Mouse (Mus musculus): ENCODE measurements around the gene Map2k6. TPM values are rescaled to one million over a fixed set of nuclear protein-coding genes. Genes with fewer than 3 reads are reported as not detected.
A peak's percentile ranks its signal among the peaks of the same experiment; 100 is the strongest.

Gene Map2k6
- polyA plus RNA-seq, 1 experiment from 2014 or later, result 4.7 TPM

- H3K27me3 ChIP-seq (replicated peaks; ENCODE audit: insufficient read depth, low read length), result no peaks in the 10 kb centered on the region
- H3K4me3 ChIP-seq (ENCODE audit: low read depth, low read length), result peak overlapping the region; percentile 32
- no peaks in the 10 kb centered on the region for H3K9me3 ChIP-seq (ENCODE audit: low read length)
- WGBS, result 16% methylated on average over 15 of the region's 15 CpGs
- TF ChIP-seq EP300 (IDR thresholded peaks at IDR 0.05), result no peak
- no peak for TF ChIP-seq CTCF (IDR thresholded peaks at IDR 0.05)
- H3K9ac ChIP-seq (replicated peaks; ENCODE audit: low read depth), result no peak overlapping the region
- DNase-seq (ENCODE audit: low spot score) (no peak), ATAC-seq (peak; percentile 37)
- H3K36me3 ChIP-seq (ENCODE audit: insufficient read depth, low read length), result no peaks in the 10 kb centered on the region
- H3K4me1 ChIP-seq (ENCODE audit: insufficient read depth, low read depth, low read length), result no peaks in the 10 kb centered on the region; the same call in 1 of the 2 replicates
- H3K27ac ChIP-seq (ENCODE audit: low read length), result no peak overlapping the region
- peak overlapping the region; percentile 66 for H3K4me2 ChIP-seq (replicated peaks; ENCODE audit: low read depth, low read length)
Measured at GRCm38 (mm10) chr11:110380310-110380668, 18.6 kb upstream of the Map2k6 start.

GRCm38 (mm10) chr11:110385487-110385886, 13.4 kb upstream of the Map2k6 start:
- 79% methylated on average over 2 of the region's 2 CpGs for WGBS
- Histone ChIP-seq H3K4me3 (ENCODE audit: low read depth, low read length) (no peak overlapping the region), H3K4me2 (replicated peaks; ENCODE audit: low read depth, low read length) (no peak overlapping the region), H3K9me3 (ENCODE audit: low read length) (no peaks in the 10 kb centered on the region), H3K36me3 (ENCODE audit: insufficient read depth, low read length) (no peaks in the 10 kb centered on the region), H3K27ac (ENCODE audit: low read length) (no peak overlapping the region), H3K4me1 (ENCODE audit: insufficient read depth, low read depth, low read length) (no peaks in the 10 kb centered on the region; the same call in 1 of the 2 replicates), H3K27me3 (replicated peaks; ENCODE audit: insufficient read depth, low read length) (no peaks in the 10 kb centered on the region), H3K9ac (replicated peaks; ENCODE audit: low read depth) (no peak overlapping the region)
- TF ChIP-seq CTCF (IDR thresholded peaks at IDR 0.05), result no peak
- ATAC-seq, result no peak
- DNase-seq (ENCODE audit: low spot score), result no peak

GRCm38 (mm10) chr11:110392763-110393162, 6.2 kb upstream of the Map2k6 start:
- DNase-seq (ENCODE audit: low spot score), result no peak
- Histone ChIP-seq H3K4me2 (replicated peaks; ENCODE audit: low read depth, low read length) (no peak overlapping the region), H3K9ac (replicated peaks; ENCODE audit: low read depth) (no peak overlapping the region), H3K9me3 (ENCODE audit: low read length) (no peaks in the 10 kb centered on the region), H3K4me1 (ENCODE audit: insufficient read depth, low read depth, low read length) (no peaks in the 10 kb centered on the region), H3K36me3 (ENCODE audit: insufficient read depth, low read length) (no peaks in the 10 kb centered on the region), H3K27ac (ENCODE audit: low read length) (no peak overlapping the region), H3K4me3 (ENCODE audit: low read depth, low read length) (no peak overlapping the region), H3K27me3 (replicated peaks; ENCODE audit: insufficient read depth, low read length) (no peaks in the 10 kb centered on the region)
- TF ChIP-seq EP300 (IDR thresholded peaks at IDR 0.05) (no peak), CTCF (IDR thresholded peaks at IDR 0.05) (no peak)
- 60% methylated on average over 3 of the region's 3 CpGs for WGBS
- ATAC-seq, result no peak

- no peak for TF ChIP-seq CTCF (IDR thresholded peaks at IDR 0.05)
- no peak for TF ChIP-seq EP300 (IDR thresholded peaks at IDR 0.05)
- no peaks in the 10 kb centered on the region for H3K27me3 ChIP-seq (replicated peaks; ENCODE audit: insufficient read depth, low read length)
- WGBS, result 70% methylated on average over 5 of the region's 5 CpGs
- no peak for DNase-seq (ENCODE audit: low spot score)
- H3K4me1 ChIP-seq (ENCODE audit: insufficient read depth, low read depth, low read length), result peaks cover 3% of the 10 kb centered on the region; the same call in 1 of the 2 replicates
- H3K4me3 ChIP-seq (ENCODE audit: low read depth, low read length), result no peak overlapping the region
- no peaks in the 10 kb centered on the region for H3K9me3 ChIP-seq (ENCODE audit: low read length)
- H3K36me3 ChIP-seq (ENCODE audit: insufficient read depth, low read length), result no peaks in the 10 kb centered on the region
- ATAC-seq, result no peak
- no peak overlapping the region for H3K4me2 ChIP-seq (replicated peaks; ENCODE audit: low read depth, low read length)
- H3K9ac ChIP-seq (replicated peaks; ENCODE audit: low read depth), result no peak overlapping the region
- no peak overlapping the region for H3K27ac ChIP-seq (ENCODE audit: low read length)
Measured at GRCm38 (mm10) chr11:110394788-110395452, 4.0 kb upstream of the Map2k6 start.

GRCm38 (mm10) chr11:110396085-110396484, 2.8 kb upstream of the Map2k6 start:
- no peak for DNase-seq (ENCODE audit: low spot score)
- H3K36me3 ChIP-seq (ENCODE audit: insufficient read depth, low read length), result no peaks in the 10 kb centered on the region
- H3K4me3 ChIP-seq (ENCODE audit: low read depth, low read length), result no peak overlapping the region
- TF ChIP-seq EP300 (IDR thresholded peaks at IDR 0.05) (no peak), CTCF (IDR thresholded peaks at IDR 0.05) (no peak)
- WGBS, result 56% methylated on average over 19 of the region's 19 CpGs
- H3K9ac ChIP-seq (replicated peaks; ENCODE audit: low read depth), result no peak overlapping the region
- no peaks in the 10 kb centered on the region for H3K27me3 ChIP-seq (replicated peaks; ENCODE audit: insufficient read depth, low read length)
- no peaks in the 10 kb centered on the region for H3K9me3 ChIP-seq (ENCODE audit: low read length)
- H3K27ac ChIP-seq (ENCODE audit: low read length), result no peak overlapping the region
- peaks cover 3% of the 10 kb centered on the region; the same call in 1 of the 2 replicates for H3K4me1 ChIP-seq (ENCODE audit: insufficient read depth, low read depth, low read length)
- no peak overlapping the region for H3K4me2 ChIP-seq (replicated peaks; ENCODE audit: low read depth, low read length)
- no peak for ATAC-seq

GRCm38 (mm10) chr11:110399240-110400150, 573 bp downstream of the Map2k6 start:
- Histone ChIP-seq H3K4me3 (ENCODE audit: low read depth, low read length) (peak overlapping the region; percentile 47), H3K4me2 (replicated peaks; ENCODE audit: low read depth, low read length) (peak overlapping the region; percentile 61), H3K9me3 (ENCODE audit: low read length) (no peaks in the 10 kb centered on the region), H3K9ac (replicated peaks; ENCODE audit: low read depth) (no peak overlapping the region), H3K27ac (ENCODE audit: low read length) (no peak overlapping the region), H3K27me3 (replicated peaks; ENCODE audit: insufficient read depth, low read length) (no peaks in the 10 kb centered on the region), H3K4me1 (ENCODE audit: insufficient read depth, low read depth, low read length) (peaks cover 3% of the 10 kb centered on the region; the same call in 1 of the 2 replicates), H3K36me3 (ENCODE audit: insufficient read depth, low read length) (no peaks in the 10 kb centered on the region)
- DNase-seq (ENCODE audit: low spot score) (no peak), ATAC-seq (no peak; the same call in 1 of the 2 replicates)
- 4% methylated on average over 15 of the region's 15 CpGs for WGBS
- no peak for TF ChIP-seq EP300 (IDR thresholded peaks at IDR 0.05)
- no peak for TF ChIP-seq CTCF (IDR thresholded peaks at IDR 0.05)
